8 mouse cellular contexts compared by ENCODE assay signal in the genomic region with DNA sequence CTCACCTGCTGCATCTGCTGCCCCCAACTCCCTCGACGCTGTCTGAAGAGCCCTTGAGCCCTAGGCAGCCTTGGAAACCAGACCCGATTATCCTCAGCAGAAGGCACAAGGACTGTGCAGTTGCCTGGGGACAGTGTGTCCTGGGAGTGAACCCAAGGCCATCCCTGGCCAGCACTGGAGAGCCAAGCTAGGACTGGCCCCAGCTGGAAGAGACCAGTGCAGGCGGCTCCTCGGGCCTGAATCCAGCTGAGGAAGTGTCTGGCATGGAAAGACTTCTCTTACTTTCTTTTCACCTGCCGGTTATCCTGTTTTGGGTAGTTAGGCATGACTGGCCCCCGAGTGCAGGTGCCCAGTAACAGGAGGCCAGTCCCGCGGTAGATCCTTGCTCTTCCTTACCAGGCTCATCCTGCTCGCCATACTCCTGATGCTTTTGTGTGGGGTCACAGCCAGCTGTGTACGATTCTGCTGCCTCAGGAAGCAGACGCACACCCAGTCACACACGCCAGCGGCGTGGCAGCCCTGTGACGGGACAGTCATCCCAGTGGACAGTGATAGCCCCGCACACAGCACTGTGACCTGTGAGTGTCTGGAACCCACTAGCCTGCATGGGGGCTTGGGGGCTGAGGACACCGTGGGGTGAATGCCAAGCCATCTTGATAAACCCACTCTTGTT. TPM values are rescaled to one million over a fixed set of nuclear protein-coding genes. Genes with fewer than 3 reads are reported as not detected.
DNase-seq lines count a peak whose midpoint lies in the region; ATAC-seq and TF ChIP-seq lines count a peak whose summit lies in the region.

No protein-coding gene starts in this region.

- no peaks in the 10 kb centered on the region for H3K36me3 ChIP-seq in midbrain, postnatal 0 days (ENCODE audit: insufficient read depth, low read length)
- H3K36me3 ChIP-seq in midbrain, embryonic 13.5 days, result no peaks in the 10 kb centered on the region
- H3K36me3 ChIP-seq in intestine, postnatal 0 days (ENCODE audit: control insufficient read depth, insufficient read depth), result no peaks in the 10 kb centered on the region
- no peaks in the 10 kb centered on the region for H3K36me3 ChIP-seq in small intestine, adult 2 months (ENCODE audit: control insufficient read depth, insufficient read depth, low read length)

- 0 out of 2 replicates have a peak, but pooled peaks have one; percentile 54 for ATAC-seq in midbrain, postnatal 0 days (ENCODE audit: low FRiP score)
- no peak for ATAC-seq in midbrain, embryonic 13.5 days
- ATAC-seq in intestine, postnatal 0 days, result no peak; the same call in 1 of the 2 replicates
- no peak for ATAC-seq in megakaryocyte-erythroid progenitor cell, adult 5-6 weeks (replicated peaks; ENCODE audit: low FRiP score, low TSS enrichment, poor library complexity, severe bottlenecking)

- H3K27ac ChIP-seq in midbrain, postnatal 0 days (ENCODE audit: low read depth, low read length), result no peak overlapping the region
- no peak overlapping the region for H3K27ac ChIP-seq in midbrain, embryonic 13.5 days
- no peak overlapping the region for H3K27ac ChIP-seq in intestine, postnatal 0 days (ENCODE audit: low read depth, low read length)
- no peak overlapping the region for H3K27ac ChIP-seq in small intestine, adult 2 months (ENCODE audit: insufficient read depth, low read depth, low read length)

- WGBS in midbrain, postnatal 0 days, result 82% methylated on average over 18 of the region's 18 CpGs
- 82% methylated on average over 18 of the region's 18 CpGs for WGBS in midbrain, embryonic 13.5 days
- 84% methylated on average over 18 of the region's 18 CpGs for WGBS in intestine, postnatal 0 days
- WGBS in small intestine, adult 2 months, result 86% methylated on average over 18 of the region's 18 CpGs

- H3K27me3 ChIP-seq in midbrain, postnatal 0 days (ENCODE audit: insufficient read depth, low read length), result peaks cover 4% of the 10 kb centered on the region; the same call in 1 of the 2 replicates
- no peaks in the 10 kb centered on the region; the same call in 1 of the 2 replicates for H3K27me3 ChIP-seq in midbrain, embryonic 13.5 days
- H3K27me3 ChIP-seq in intestine, postnatal 0 days (replicated peaks; ENCODE audit: control insufficient read depth, insufficient read depth, low read length), result no peaks in the 10 kb centered on the region
- H3K27me3 ChIP-seq in small intestine, adult 2 months (ENCODE audit: control insufficient read depth, insufficient read depth, low read length), result no peaks in the 10 kb centered on the region

- no peaks in the 10 kb centered on the region for H3K9me3 ChIP-seq in midbrain, postnatal 0 days (ENCODE audit: low read length)
- no peaks in the 10 kb centered on the region for H3K9me3 ChIP-seq in midbrain, embryonic 13.5 days
- H3K9me3 ChIP-seq in intestine, postnatal 0 days (ENCODE audit: control insufficient read depth), result no peaks in the 10 kb centered on the region

- H3K9ac ChIP-seq in midbrain, postnatal 0 days (replicated peaks; ENCODE audit: low read length, poor library complexity, severe bottlenecking), result no peak overlapping the region
- no peak overlapping the region for H3K9ac ChIP-seq in midbrain, embryonic 13.5 days (replicated peaks)
- H3K9ac ChIP-seq in intestine, postnatal 0 days (ENCODE audit: low read depth, low read length), result no peak overlapping the region

- no peak for TF ChIP-seq CTCF in midbrain, postnatal 0 days (IDR thresholded peaks at IDR 0.05)
- TF ChIP-seq CTCF in intestine, postnatal 0 days (IDR thresholded peaks at IDR 0.05; ENCODE audit: low read depth), result no peak
- no peak for TF ChIP-seq CTCF in small intestine, adult 2 months (IDR thresholded peaks at IDR 0.05; ENCODE audit: extremely low read depth, insufficient read length, insufficient replicate concordance, low read depth, low read length)

- no peaks in the 10 kb centered on the region for H3K4me1 ChIP-seq in midbrain, postnatal 0 days (ENCODE audit: insufficient read depth, low read length)
- 0 out of 2 replicates have a peak, but pooled peaks cover 7% of the 10 kb centered on the region for H3K4me1 ChIP-seq in midbrain, embryonic 13.5 days (replicated peaks)
- H3K4me1 ChIP-seq in intestine, postnatal 0 days (replicated peaks; ENCODE audit: control insufficient read depth, insufficient read depth, low read length), result no peaks in the 10 kb centered on the region
- peaks cover 10% of the 10 kb centered on the region for H3K4me1 ChIP-seq in small intestine, adult 2 months (ENCODE audit: control insufficient read depth, insufficient read depth, insufficient read length, low read length)

- H3K4me2 ChIP-seq in midbrain, postnatal 0 days (ENCODE audit: low read depth, low read length, poor library complexity, severe bottlenecking), result no peak overlapping the region
- no peak overlapping the region for H3K4me2 ChIP-seq in midbrain, embryonic 13.5 days (replicated peaks)
- peak overlapping the region; percentile 83 for H3K4me2 ChIP-seq in intestine, postnatal 0 days (replicated peaks; ENCODE audit: low read depth)

- H3K4me3 ChIP-seq in midbrain, postnatal 0 days (ENCODE audit: low read depth, low read length), result no peak overlapping the region
- no peak overlapping the region for H3K4me3 ChIP-seq in midbrain, embryonic 13.5 days (replicated peaks)
- peak overlapping the region; percentile 38 for H3K4me3 ChIP-seq in intestine, postnatal 0 days (ENCODE audit: low read depth, low read length)
- H3K4me3 ChIP-seq in small intestine, adult 2 months (ENCODE audit: low read depth, low read length), result peak overlapping the region; percentile 51

- TF ChIP-seq POLR2A in small intestine, adult 2 months (IDR thresholded peaks at IDR 0.05; ENCODE audit: low read depth, low read length), result no peak

- DNase-seq in cerebellum, postnatal 25 days, result peak; percentile 33 to 41
- no peak for DNase-seq in cerebellum, adult 11 months
- peak; percentile 10 for DNase-seq in midbrain, postnatal 0 days (ENCODE audit: low spot score)
- DNase-seq in thymus, postnatal 25 days, result no peak

RNA-seq across cellular contexts. Expression of a gene that starts 0.8 kb away (rescaled TPM):
- total RNA-seq in midbrain, postnatal 0 days (2014; rRNA removed), result 1.5 and 2.1 TPM in 2 replicates
- polyA plus RNA-seq in midbrain, postnatal 0 days (2015; fragmentation: Nextera tagmentation; extraction: Ambion mirVana), result 0.33 TPM in 1 of 2 replicates, not detected in the other
- polyA plus RNA-seq in midbrain, embryonic 13.5 days (2015; fragmentation: Nextera tagmentation; extraction: Ambion mirVana), result not detected in 2 replicates
- 15.9 and 16.2 TPM in 2 replicates for polyA plus RNA-seq in intestine, postnatal 0 days (2015; fragmentation: Nextera tagmentation; extraction: Ambion mirVana)
- polyA plus RNA-seq in small intestine, adult 2 months (2012; rRNA removed), result 0.69 and 2.1 TPM in 2 replicates
- total RNA-seq in megakaryocyte-erythroid progenitor cell, adult 5-6 weeks (2014; fragmentation: Nextera tagmentation), result not detected in 2 replicates
- total RNA-seq in megakaryocyte-erythroid progenitor cell, adult 5-6 weeks (2017), result not detected in 2 replicates

RNA-seq across cellular contexts. Expression of a gene that starts 21.4 kb away (rescaled TPM):
- 405 and 431 TPM in 2 replicates for total RNA-seq in midbrain, postnatal 0 days (2014; rRNA removed)
- polyA plus RNA-seq in midbrain, postnatal 0 days (2015; fragmentation: Nextera tagmentation; extraction: Ambion mirVana), result 1,405 and 1,414 TPM in 2 replicates
- polyA plus RNA-seq in midbrain, embryonic 13.5 days (2015; fragmentation: Nextera tagmentation; extraction: Ambion mirVana), result 1,008 and 1,072 TPM in 2 replicates
- polyA plus RNA-seq in intestine, postnatal 0 days (2015; fragmentation: Nextera tagmentation; extraction: Ambion mirVana), result 336 and 354 TPM in 2 replicates
- polyA plus RNA-seq in small intestine, adult 2 months (2012; rRNA removed), result 690 and 1,603 TPM in 2 replicates
- total RNA-seq in megakaryocyte-erythroid progenitor cell, adult 5-6 weeks (2014; fragmentation: Nextera tagmentation), result 219 and 229 TPM in 2 replicates
- 109 and 158 TPM in 2 replicates for total RNA-seq in megakaryocyte-erythroid progenitor cell, adult 5-6 weeks (2017)

Comparison
In these comparisons a context has a peak if more than half of its experiments do, and no peak if none do; other contexts are left out.
1. DNase-seq: peak in cerebellum, postnatal 25 days (2 of 2) and midbrain, postnatal 0 days (single experiment); none in cerebellum, adult 11 months (single experiment) and thymus, postnatal 25 days (single experiment).
2. H3K4me3 ChIP-seq: peak in intestine, postnatal 0 days (single experiment) and small intestine, adult 2 months (single experiment); none in midbrain, postnatal 0 days (single experiment) and midbrain, embryonic 13.5 days (single experiment).